Mouse (Mus musculus) stomach, embryonic 16.5 days (tissue): ENCODE measurements at regions not wholly inside any gene's neighbourhood (a gene's known extent, or its start where the extent isn't known, plus 50 kb on each side); places are given as distances from the start of the nearest gene placed in this dataset.

Source experiments
- ATAC-seq: fragments of 200-750 bp; cut with Nextera tagmentation; 2 replicates; pipeline ENCODE4 v1.8.0; 2017; ENCODE audit warnings: moderate number of reproducible peaks, moderate TSS enrichment; ENCODE audit not compliant: insufficient read depth, low FRiP score
- H3K27ac ChIP-seq: fragments of 300-500 bp; sonication (generic); 2 replicates; pipeline ENCODE4 v1.5.1; 2014; ENCODE audit warnings: low read length
- H3K27me3 ChIP-seq: fragments of 300-500 bp; sonication (generic); 2 replicates; pipeline ENCODE4 v1.6.1; 2014; ENCODE audit warnings: low read length, control low read depth, mixed read lengths; ENCODE audit not compliant: control insufficient read depth, insufficient read depth
- H3K36me3 ChIP-seq: fragments of 300-500 bp; sonication (generic); 2 replicates; pipeline ENCODE4 v1.6.1; 2014; ENCODE audit warnings: low read length; ENCODE audit not compliant: control insufficient read depth, insufficient read depth
- H3K4me1 ChIP-seq: fragments of 300-500 bp; sonication (generic); 2 replicates; pipeline ENCODE4 v1.6.1; 2014; ENCODE audit warnings: low read length, control low read depth, mixed read lengths; ENCODE audit not compliant: control insufficient read depth, insufficient read depth
- H3K4me2 ChIP-seq: fragments of 300-500 bp; sonication (generic); 2 replicates; pipeline ENCODE4 v1.6.1; 2014; ENCODE audit warnings: low read depth, low read length, mixed read lengths
- H3K4me3 ChIP-seq: fragments of 300-500 bp; sonication (generic); replicated peaks from 2 replicates; pipeline ENCODE4 v1.5.1; 2014; ENCODE audit warnings: mild to moderate bottlenecking, low read length
- H3K9ac ChIP-seq: fragments of 300-500 bp; sonication (generic); 2 replicates; pipeline ENCODE4 v1.6.1; 2014; ENCODE audit warnings: low read length
- H3K9me3 ChIP-seq: fragments of 300-500 bp; sonication (generic); replicated peaks from 2 replicates; pipeline ENCODE4 v1.6.1; 2016; ENCODE audit warnings: low read length, control low read depth; ENCODE audit not compliant: control insufficient read depth
- WGBS: fragments of 180-500 bp; shearing (Covaris S2); extraction: QIAGEN DNeasy Blood & Tissue Kit; methylation state at CpG from one replicate; pipeline ENCODE4 v1.1.7; 2014; 5-methylcytosine and 5-hydroxymethylcytosine counted together

DNA sequence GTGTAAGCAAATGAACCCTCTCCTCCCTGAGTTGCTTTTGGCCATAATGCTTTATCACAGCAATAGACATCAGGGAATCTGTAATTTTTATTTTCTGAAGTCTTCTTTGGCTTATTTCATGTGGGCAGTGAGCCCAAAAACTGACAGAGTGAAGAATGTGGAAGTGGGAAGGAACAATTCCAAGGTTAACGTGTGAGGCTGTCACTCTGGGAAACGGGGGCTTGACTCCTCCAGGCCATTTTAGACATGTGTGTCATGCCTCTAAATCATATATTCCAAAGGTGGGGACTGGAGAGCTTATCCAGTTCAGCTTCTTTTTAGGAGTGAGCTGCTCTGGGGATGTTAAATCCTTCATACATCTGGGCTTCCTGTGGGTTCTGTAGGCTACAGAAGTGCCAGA lies 68.6 kb upstream of the Pdzrn3 start:
- no peaks in the 10 kb centered on the region for H3K4me1 ChIP-seq
- H3K9ac ChIP-seq, result no peak overlapping the region
- H3K9me3 ChIP-seq, result no peaks in the 10 kb centered on the region
- H3K4me2 ChIP-seq, result no peak overlapping the region
- no peaks in the 10 kb centered on the region for H3K27me3 ChIP-seq
- H3K27ac ChIP-seq, result no peak overlapping the region
- H3K4me3 ChIP-seq, result no peak overlapping the region
- WGBS, result 25% methylated on average over 2 of the region's 2 CpGs
- H3K36me3 ChIP-seq, result no peaks in the 10 kb centered on the region
- no peak for ATAC-seq

GRCm38 (mm10) chr6:101432769-101433168 lies 55.1 kb upstream of the Pdzrn3 start:
- no peaks in the 10 kb centered on the region for H3K27me3 ChIP-seq
- H3K9me3 ChIP-seq, result no peaks in the 10 kb centered on the region
- no peak overlapping the region for H3K4me3 ChIP-seq
- H3K9ac ChIP-seq, result no peak overlapping the region
- no peak overlapping the region for H3K27ac ChIP-seq
- ATAC-seq, result no peak
- no peaks in the 10 kb centered on the region for H3K4me1 ChIP-seq
- 58% methylated on average over 8 of the region's 8 CpGs for WGBS
- no peak overlapping the region for H3K4me2 ChIP-seq
- no peaks in the 10 kb centered on the region for H3K36me3 ChIP-seq

GRCm38 (mm10) chr6:101429634-101430033 lies 51.9 kb upstream of the Pdzrn3 start:
- no peak for ATAC-seq
- Histone ChIP-seq H3K9ac (no peak overlapping the region), H3K4me1 (no peaks in the 10 kb centered on the region), H3K4me2 (no peak overlapping the region), H3K27ac (no peak overlapping the region), H3K27me3 (no peaks in the 10 kb centered on the region), H3K4me3 (no peak overlapping the region), H3K36me3 (no peaks in the 10 kb centered on the region), H3K9me3 (no peaks in the 10 kb centered on the region)
- 49% methylated on average over 2 of the region's 2 CpGs for WGBS
